Mouse (Mus musculus) v-Abl transformed pro-B cells (cell line): ENCODE data around the gene Sccpdh.

Experiments used
- in situ Hi-C, 2 experiments: fragments of 400-800 bp; cut with MboI; formaldehyde crosslinking; loops; one replicate each; pipeline ENCODE4 v1.15.1; 2025; ENCODE audit not compliant: unreplicated experiment in 2 of 2

Sccpdh gene

DNA sequence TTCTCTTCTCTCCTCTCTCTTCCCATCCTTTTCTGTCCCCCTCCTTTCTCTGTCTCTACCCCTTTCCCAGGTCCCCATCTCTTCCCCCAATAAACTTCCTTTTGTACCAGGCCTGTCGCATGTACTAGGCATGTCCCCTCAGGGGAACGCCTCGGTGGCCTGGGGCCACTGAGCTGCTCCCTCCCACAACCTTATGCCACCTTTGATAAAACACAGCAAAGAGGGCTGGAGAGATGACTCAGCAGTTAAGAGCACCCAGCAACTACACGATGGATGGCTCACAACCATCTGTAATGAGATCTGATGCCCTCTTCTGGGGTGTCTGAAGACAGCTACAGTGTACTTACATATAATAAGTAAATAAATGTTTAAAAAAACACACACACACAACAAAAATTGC is 47.8 kb downstream of the Sccpdh start:
- in situ Hi-C loops: no loop called here

DNA sequence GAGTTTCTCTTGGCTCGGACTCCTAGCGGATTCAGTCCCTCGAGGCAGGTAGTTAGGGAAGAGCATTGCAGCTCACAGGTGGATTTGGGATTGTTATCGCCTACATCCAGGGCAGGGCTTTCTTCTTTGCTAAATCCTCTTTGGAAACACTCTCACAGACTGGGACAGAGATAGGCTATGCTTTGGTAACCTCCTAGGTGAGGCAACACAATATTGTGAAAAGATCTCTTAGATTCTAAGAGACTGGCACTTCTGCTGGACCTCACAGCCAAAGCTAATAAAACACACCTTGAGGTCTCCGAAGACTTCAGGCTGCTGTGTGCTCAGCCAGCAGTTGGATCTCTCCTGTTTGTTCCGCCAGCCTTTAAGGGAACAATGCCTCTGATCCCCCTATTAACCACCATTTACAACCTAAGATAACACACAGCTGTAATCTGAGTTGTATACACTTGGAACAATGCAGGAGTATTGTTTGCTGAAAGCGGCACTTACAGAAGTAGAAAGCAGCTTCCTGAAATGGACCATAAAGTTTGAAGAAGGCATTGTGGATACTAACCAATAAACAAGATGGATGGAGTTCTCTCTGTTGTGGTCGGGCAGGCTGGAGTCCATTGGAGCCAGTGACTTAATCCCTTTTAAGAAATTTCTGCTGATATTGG is 54.9 kb downstream of the Sccpdh start:
- in situ Hi-C loops: no loop called here

DNA sequence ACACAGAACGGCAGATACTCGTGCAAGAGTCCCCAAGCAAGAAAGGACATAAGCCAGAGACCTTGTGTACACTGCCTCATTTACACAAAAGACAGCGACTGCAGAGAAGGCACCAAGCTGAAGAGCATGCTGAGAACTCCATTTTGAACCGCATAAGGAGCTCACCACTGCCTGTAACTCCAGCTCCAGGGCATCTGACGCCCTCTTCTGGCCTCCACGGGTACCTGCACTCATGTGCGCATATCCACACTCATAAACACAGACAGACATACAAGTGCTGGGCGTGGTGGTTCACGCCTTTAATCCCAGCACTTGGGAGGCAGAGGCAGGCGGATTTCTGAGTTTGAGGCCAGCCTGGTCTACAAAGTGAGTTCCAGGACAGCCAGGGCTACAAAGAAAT is 60.7 kb downstream of the Sccpdh start:
- in situ Hi-C loops: no loop called here

DNA sequence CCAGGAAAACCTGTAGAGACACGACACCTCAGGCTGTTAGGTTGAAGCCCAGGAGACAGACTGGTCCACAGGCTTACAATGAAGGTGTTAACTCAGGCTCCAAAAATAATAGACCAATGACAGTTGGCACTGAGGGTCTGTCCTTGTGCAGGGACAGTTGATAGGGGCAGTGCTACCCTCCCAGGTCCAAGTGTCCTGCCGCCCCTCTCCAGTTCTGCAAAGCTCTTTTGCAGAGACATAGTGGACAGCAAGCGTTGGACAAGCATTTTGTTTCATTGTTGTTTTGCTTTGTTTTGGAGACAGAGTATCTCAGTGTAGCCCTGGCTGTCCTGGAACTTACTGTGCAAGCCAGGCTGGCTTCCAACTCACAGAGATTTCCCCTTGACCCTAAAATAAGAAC is 63.4 kb downstream of the Sccpdh start:
- in situ Hi-C loops: loop anchor here in 1 of 2 experiments (5.0 kb wide), 1 partner anchor 111 kb away; no protein-coding TSS in a partner anchor

DNA sequence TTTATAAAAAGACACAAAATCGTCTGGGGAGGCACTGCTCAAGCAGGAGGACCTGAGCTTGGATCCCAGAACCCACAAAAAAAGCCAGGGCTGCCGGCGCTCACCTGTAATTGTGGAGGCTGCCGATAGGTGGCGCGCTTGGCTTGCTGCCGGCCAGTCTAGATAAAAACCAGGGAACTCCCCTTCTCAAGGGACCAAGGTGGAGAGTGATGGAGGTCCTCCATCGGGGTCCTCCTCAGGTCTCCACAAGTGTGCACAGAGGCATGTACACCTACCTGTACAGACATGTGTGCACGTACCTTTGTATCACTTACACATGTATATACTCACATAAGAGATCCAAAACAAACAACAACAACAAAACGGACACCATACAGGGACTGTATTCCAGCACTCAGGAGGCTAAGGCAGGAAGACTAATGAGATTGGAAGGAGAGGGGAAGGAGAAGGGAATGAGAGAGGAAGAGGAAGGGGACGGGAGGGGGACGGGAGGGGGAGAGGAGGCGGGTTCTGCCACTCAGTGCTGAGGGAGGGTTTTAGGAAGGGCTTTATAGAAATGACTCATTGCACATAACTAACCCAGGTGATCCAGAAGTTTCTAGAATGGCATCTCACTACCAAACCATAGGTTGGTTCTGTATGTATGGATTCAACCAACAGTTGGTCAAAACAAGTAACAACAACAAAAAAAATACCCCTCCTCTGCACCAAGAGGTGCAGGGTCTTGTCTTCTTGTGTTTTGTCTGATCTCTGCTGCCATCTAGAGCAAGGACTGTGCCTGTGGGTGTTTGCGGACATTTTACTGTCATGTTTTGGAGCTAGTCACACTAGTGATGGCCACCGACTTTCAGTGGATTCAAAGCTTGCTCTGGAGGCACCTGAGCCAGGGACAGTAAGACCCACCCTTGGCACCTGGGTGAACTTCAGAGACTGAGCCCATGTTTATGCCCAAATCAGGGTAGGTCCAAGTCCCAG is 66.8 kb downstream of the Sccpdh start:
- in situ Hi-C loops: loop anchor here in 1 of 2 experiments (5.0 kb wide), 1 partner anchor 108 kb away; no protein-coding TSS in a partner anchor

DNA sequence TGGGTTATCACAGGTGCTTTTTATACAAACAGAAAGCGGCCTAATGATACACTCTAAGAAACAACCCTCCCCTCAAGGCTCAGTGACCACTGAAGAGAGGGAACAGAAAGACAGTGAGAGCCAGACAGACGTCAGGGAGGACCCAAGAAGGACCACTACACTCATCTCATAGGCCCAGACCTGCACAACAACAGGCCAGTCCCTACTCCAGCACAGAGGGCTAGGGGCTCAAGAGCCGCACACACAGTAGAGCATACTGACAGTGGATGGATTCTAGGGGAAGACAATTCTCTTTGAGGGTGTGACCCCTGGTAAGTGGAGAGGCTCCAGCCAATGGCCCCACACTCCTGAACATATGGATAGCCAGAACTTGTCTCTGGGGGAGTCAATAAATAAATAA is 68.5 kb downstream of the Sccpdh start:
- in situ Hi-C loops: no loop called here
